Mouse (Mus musculus): ENCODE measurements around the gene Dock2. TPM values are rescaled to one million over a fixed set of nuclear protein-coding genes. Genes with fewer than 3 reads are reported as not detected.
"Not testable (repeated sequence)": the region's sequence is repeated elsewhere in the genome, so short reads cannot be mapped to it uniquely, and the experiment has no call there.

The Dock2 gene
- total RNA-seq (2021): 1 to 10 TPM; 3.5 to 3.7 TPM

DNA sequence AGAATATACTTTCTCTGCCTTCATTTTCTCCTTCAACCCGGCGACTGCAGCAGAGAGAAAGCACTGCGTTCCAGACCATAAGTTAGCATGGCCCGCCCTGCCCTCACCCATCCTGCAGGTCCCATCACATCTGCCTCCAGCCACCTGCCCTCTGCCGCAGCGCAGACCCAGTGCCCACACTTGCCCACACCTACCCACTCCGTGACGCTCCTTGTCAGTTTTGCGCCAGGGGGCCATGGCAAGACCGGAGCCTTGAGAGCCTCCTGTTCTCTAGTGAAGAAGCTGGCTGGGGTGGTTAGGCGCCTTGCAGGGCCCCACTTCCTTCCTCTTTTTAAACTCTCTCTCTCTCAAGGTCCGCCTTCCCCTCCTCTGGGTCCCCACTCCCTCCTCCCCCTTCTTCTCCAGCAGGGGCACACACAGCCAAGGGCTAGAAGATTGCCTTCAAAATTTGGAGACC lies at the start of gene Dock2:
Gene Dock2, minus strand, starts transcription at position 306 of the 457 bp plus-strand sequence.
- intact Hi-C loops (cut with DNase I): no loop called here
- DNase-seq (ENCODE audit: low spot score in 2 of 2): no peak

DNA sequence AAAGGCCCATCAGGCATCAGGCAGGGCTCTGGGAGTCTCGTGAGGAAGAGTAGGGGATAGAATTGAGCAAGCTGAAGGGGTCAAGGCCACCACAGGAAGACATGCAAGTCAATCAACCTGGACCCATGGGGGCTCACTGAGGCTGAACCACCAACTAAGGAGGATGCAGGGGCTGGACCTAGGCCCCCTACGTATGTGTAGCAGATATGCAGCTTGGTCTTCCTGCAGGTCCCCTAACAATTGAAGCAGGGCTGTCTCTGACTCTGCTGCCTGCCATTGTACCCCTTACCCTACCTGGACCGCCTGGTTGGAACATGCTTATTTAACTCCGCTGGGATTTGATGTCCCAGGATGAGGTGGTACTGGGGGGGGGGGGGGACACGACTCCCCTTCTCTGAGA lies 49.0 kb upstream of the Dock2 start:
- DNase-seq (ENCODE audit: low spot score in 2 of 2): no peak
- intact Hi-C loops (cut with DNase I): no loop called here

DNA sequence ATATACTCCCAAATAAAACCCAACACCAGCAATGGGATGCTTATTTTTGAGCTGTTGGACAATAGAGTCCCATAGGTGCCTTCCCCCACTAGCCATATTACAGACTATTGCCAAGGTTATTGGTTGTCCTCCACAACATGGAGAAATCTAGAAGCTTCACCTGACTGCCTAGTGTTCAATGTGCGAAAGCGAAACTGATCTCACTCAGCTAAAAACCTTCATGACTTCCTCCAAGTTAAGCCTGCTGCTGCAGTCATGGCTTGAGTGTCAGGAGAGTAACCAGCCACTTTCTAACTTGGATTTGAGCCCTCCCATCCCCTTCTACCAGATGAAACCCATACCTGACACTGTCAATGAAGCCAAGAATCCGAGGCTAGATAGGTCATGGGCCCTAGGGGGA lies 44.1 kb upstream of the Dock2 start:
- intact Hi-C loops (cut with DNase I): no loop called here
- DNase-seq (ENCODE audit: low spot score in 2 of 2): no peak

DNA sequence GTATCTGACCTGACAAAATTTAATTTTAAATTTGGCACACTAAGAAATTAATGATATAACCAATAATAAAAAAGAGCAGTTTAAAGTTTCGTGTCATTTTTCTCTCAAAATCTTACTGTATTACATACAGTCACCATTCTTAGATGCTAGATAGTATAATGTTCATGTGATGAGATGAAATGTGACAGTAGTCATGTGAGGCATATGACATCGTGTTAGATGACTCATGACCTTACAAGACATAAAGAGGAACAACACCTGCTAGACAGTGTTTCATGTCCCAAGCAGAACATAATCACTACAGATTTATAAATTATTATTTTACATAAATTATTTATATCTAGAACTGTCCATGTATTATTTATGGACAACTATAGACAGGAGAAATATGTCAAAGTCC lies 43.2 kb upstream of the Dock2 start:
- no peak for DNase-seq (ENCODE audit: low spot score in 2 of 2)
- intact Hi-C loops (cut with DNase I): no loop called here

DNA sequence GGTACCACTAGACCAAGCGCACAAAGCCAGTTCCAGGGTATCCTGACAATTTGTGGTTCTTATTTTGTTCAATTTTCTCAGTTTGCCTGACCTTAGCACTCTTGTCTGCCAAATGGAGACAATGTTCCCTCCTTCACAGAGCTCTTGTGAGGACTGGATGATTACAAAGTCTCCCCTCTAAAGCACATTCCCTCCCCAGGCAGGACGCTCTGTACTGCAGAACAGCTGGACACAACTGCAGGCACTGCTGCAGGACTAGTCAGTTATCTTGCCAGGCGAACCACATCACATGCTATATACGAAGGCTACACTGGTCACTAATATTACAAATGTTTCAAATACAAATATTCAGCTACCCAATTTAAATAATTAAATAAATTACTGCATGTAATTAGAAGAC lies 41.1 kb upstream of the Dock2 start:
- no peak for DNase-seq (ENCODE audit: low spot score in 2 of 2)
- intact Hi-C loops (cut with DNase I): no loop called here

DNA sequence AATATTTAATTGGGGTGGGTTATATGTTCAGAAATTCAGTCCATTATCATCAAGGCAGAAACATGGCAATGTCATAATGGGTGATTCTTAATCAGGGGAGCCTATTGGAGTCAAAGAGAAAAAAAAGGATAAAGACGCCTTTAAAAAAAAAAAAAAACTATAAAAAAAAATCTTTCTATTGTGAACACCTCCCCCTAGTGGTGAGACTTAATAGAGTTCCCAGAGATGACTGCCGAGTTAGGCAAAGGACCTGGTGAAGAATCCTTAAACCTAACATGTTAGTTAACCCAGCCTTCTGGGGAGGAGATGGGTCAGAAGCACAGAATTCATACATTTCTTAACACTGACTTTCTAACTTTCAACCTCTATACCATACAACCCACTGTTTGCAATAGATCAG lies 31.1 kb upstream of the Dock2 start:
- peak in 1 of 2 experiments; percentile 21 for DNase-seq (ENCODE audit: low spot score in 2 of 2)
- intact Hi-C loops (cut with DNase I): loop anchor here (2.0 to 5.0 kb wide), 2 partner anchors 586 to 662 kb away; no protein-coding TSS in a partner anchor

DNA sequence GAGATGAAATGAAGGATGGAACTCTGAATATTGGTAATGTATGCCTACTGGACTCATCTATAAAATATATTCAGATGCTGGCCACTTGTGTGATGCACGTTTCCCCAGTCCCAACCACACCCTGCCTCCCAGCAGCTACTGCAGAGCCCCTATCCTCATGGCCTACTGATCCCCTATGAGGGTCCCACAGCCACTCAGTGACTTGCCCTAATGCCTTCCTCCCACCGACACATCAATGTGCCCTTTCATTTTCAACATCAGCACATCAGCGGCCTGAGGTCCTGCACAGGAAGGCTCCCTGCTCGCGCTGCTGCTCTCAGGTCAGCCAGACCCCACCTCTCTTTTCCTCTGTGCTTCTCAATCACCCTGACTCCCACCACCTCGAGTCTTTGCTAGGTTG lies 30.6 kb upstream of the Dock2 start:
- intact Hi-C loops (cut with DNase I): loop anchor here (2.0 to 5.0 kb wide), 2 partner anchors 586 to 662 kb away; no protein-coding TSS in a partner anchor
- DNase-seq (ENCODE audit: low spot score in 2 of 2): no peak

DNA sequence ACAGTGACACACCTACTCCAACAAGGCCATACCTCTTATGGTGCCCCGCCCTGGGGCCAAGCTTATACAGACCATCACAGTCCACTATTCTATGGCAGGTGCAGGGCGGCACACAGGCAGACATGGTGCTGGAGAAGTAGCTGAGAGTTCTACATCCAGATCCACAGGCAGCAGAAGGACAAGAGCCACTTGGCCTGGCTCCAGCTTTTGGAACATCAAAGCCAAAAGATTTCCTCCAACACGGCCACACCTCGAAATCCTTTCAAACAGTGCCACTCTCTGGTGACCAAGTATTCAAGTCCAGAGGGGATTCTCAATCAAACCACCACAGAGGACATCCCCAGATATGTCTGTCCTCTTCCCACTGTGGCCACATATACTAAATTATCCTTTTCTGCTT lies 21.3 kb upstream of the Dock2 start:
- DNase-seq (ENCODE audit: low spot score in 2 of 2); intact Hi-C loops (cut with DNase I): not testable (repeated sequence)

DNA sequence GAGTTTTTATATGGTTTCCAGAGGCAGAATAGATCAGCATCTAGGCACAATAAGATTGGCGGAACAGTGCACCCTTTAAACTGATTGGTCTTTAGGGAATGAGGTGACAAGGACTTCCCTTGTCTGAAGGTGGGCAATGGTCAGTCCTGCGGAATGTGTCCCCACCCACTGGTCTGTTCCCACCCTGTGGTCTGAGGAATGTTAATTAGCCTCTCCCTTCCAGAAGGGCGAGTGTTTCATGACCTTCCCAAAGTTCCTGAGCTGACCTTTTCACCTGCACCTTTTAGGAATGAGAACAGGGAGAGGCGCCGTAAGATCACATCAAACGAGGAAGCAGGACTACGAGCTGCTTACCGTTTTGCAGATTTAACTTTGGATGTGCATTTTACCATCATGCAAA lies 14.4 kb upstream of the Dock2 start:
- intact Hi-C loops (cut with DNase I): loop anchor here (5.0 to 10.0 kb wide), 2 partner anchors 483 to 571 kb away; partner anchors contain the start of gene Fam196b
- DNase-seq (ENCODE audit: low spot score in 2 of 2): not testable (repeated sequence)

DNA sequence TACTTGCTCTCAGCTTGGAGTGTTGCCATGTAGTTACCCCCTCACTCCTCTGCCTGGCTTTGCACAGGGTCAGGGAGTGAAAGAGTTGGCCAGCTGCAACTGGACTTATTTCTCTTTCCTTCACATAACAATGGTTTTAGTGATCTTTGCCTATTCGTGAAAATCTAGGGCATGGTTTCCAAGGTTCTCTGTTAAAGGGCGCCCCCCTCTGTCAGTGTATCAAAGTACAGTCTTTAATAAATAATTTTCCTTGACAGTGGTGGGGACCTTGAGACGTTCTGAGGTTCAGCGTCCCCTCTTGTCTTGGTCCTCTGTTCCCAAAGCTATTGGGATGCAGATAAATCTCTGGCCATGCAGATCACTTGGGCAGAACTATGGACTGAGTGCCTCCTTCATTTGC lies 12.4 kb upstream of the Dock2 start:
- intact Hi-C loops (cut with DNase I): loop anchor here (5.0 to 10.0 kb wide), 2 partner anchors 481 to 569 kb away; partner anchors contain the start of gene Fam196b

DNA sequence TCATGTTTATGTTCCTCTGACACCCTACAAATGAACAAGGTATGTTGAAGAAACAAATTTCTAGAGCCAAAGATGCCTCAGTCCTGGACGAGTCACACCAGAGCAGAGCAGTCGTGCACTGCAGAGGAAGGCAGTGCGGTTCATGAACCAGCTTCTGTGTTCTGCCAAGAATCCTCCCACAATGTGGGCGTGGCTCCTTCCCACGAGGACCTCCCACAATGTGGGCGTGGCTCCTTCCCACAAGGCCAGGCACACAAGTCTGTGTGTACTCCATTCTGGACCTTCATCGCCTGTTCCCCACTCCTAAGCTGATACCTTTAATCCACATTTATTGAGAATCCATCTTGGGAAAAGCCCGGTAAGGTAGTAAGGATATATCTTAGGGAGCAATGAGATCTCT lies 8.2 kb upstream of the Dock2 start:
- no peak for DNase-seq (ENCODE audit: low spot score in 2 of 2)

More for the DNA sequence above, 12.4 kb upstream of the Dock2 start:
- peak; percentile 12 to 14 for DNase-seq (ENCODE audit: low spot score in 2 of 2)

DNA sequence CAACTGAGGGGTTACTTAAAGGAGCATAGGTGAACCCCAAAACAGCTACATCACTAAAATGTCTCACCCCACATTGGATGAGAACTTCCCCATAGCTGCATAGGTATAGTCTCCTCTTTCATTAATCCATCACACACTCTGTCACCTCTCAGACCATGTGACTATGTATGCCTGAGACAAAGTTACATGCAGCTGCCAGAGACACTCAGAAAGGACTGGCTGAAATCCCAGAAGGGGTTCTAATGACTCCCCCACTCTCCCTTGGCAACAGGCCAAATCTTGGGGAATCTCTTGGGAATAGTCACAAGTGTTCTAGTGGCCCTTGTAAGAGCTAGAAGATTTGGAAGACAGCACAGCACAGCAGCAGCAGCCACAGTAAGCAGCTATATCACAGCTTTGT lies 1.2 kb upstream of the Dock2 start:
- intact Hi-C loops (cut with DNase I): no loop called here
- DNase-seq (ENCODE audit: low spot score in 2 of 2): no peak

More for the DNA sequence above, 8.2 kb upstream of the Dock2 start:
- intact Hi-C loops (cut with DNase I): loop anchor here (10.0 kb wide), 1 partner anchor 477 kb away; the partner anchor contains the start of gene Fam196b

DNA sequence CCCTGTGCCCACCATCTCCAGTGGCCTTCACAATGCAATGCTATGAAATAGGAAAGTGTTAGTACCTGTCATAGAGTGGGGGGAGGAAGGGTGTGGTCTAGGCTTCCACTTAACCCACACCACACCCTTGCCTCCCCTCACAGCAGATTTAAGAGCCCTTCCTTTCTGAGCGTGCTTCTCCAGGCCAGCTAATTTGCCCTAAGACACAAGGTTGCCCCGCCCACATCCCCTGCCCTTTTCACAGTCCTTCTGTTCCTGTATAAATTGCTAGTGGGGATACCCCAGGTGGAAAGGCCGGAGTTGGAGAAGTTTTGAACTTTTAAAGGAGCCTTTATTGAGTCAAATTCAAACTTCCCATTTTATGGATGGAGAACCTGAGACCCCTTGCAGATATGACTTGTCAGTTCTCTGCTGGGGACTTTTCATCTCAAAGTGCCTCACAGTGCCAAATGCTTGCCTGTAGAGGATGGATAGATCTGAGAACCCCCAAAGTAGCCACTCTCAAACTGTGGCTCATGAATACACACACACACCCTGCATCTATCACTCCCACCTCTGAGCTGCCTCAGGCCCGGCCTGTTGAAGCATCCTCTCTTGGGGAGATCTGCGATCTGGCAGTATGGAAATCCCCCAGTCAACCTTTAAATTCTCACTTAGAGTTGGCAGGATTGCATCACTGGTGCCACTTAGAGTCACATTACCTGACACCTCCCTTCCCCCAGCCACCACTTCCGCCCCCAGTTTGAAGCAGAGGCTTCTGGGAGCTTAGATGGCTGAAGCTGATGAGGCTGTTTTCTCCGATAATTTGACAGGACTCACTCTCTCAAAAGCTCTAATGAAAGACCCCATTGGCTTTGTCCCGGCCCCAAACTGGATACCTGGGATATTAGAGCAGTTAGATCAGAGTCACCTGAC lies 919 bp downstream of the Dock2 start:
- DNase-seq (ENCODE audit: low spot score in 2 of 2): peak in 1 of 2 experiments; percentile 7
- intact Hi-C loops (cut with DNase I): no loop called here

DNA sequence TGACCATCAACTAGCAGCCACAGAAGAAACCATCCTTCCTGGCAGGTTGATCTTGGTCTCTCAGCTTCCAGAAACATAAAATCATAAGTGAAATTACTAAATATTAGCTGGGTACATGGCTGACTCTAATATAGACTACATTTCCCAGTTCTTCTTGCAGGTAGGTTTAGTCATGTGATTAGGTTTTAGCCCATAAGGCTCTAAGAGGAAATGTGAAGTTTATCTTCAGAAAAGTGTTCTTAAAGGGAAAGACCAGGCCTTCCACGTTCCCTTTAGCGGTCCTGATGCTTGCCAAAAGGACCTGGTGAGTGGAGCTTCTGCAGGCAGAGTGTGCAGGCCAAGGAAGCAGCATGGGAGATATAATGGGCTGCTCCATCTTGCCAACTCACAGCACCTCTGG lies 2.9 kb downstream of the Dock2 start:
- intact Hi-C loops (cut with DNase I): no loop called here
- DNase-seq (ENCODE audit: low spot score in 2 of 2): no peak

DNA sequence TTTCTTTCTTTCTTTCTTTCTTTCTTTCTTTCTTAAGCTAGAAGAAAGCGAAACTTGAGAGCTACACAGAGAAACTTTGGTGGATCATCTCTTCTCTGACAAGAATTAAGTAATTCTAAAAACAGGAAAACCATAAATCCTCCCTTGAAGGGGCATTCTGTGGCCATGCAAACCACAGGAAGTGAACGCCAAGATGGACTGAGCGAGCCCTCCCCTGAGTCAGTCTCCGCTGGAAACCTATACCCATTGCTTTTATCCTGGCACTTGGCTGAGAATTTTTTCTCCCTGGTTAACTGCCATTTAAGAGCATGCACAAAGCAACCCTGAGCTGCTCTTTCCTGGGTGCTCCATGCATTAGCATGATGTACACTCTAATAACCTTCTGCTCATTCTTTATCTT lies 3.7 kb downstream of the Dock2 start:
- no peak for DNase-seq (ENCODE audit: low spot score in 2 of 2)
- intact Hi-C loops (cut with DNase I): no loop called here

DNA sequence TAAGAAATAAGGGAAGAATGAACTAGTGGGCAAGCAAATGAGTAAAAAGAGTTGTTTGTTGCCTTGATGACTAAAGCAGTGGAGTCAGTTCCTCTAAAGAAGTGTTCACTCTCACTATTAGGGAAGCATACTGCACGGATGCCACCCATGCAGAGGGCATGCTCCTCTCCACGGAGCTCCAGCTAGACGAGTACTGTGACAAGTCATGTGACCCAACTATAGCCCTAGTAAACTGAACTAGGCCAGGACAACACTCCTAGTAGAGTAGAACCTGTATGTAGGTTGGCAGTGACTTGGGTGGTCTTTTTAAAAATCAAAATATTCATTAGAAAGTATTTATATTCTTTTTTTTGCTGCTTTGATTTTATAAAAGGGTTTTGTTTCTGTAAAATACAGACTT lies 5.3 kb downstream of the Dock2 start:
- intact Hi-C loops (cut with DNase I): no loop called here

DNA sequence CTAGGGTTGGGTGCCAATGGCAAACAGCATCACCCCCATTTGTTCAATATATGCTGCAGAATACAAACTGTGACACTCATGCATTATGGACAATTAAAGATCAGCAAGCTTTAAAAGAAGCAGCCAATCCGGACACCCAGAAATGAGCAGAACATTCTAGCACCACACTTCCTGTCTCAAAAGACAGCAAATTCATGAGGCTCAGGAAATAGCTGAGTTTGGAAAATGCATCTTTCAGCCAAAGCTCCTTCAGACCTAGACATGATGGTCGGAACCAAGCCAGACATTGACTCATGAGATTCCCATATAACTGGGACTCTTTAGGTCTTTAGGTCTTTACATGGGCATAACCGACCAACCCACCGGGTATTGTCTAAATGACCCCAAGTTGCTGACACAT lies 6.2 kb downstream of the Dock2 start:
- no peak for DNase-seq (ENCODE audit: low spot score in 2 of 2)
- intact Hi-C loops (cut with DNase I): no loop called here

More for the DNA sequence above, 5.3 kb downstream of the Dock2 start:
- DNase-seq (ENCODE audit: low spot score in 2 of 2): no peak

DNA sequence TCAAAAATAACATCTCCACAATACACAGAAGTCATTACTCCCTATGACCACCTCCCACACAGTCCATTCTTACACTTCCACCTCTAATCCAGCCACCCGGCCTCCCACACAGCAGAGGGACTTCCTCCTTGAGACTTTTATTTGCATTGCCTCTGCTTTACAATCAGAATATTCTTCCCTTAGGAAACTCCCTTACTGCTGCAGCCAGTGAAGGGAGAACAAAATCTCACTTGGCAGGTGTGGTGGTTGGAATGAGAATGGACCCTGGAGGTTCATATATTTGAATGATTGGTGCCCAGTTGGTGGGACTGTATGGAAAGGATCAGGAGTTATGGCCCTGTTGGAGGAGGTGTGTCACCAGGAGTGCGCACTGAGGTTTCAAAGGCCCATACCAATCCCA lies 7.6 kb downstream of the Dock2 start:
- DNase-seq (ENCODE audit: low spot score in 2 of 2): no peak

DNA sequence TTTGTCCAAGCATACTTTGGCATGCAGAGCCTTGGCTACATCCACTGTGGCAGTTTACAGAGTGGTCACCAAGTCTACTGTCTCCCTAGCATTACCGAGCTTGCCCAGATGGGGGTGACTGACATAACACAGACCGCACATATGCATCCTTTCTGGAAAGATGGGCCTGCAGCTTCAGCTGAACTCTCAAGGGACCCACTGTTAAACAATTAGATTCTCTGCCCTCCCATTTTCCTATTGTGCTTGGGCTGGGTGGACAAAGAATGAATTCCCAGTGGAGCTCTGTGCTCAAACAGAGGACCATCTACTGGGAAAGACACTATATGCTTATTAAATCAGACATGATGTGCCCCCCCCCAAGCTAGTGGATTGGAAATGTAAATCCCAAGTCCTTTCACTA lies 9.1 kb downstream of the Dock2 start:
- intact Hi-C loops (cut with DNase I): no loop called here
- no peak for DNase-seq (ENCODE audit: low spot score in 2 of 2)

More for the DNA sequence above, 7.6 kb downstream of the Dock2 start:
- intact Hi-C loops (cut with DNase I): no loop called here

DNA sequence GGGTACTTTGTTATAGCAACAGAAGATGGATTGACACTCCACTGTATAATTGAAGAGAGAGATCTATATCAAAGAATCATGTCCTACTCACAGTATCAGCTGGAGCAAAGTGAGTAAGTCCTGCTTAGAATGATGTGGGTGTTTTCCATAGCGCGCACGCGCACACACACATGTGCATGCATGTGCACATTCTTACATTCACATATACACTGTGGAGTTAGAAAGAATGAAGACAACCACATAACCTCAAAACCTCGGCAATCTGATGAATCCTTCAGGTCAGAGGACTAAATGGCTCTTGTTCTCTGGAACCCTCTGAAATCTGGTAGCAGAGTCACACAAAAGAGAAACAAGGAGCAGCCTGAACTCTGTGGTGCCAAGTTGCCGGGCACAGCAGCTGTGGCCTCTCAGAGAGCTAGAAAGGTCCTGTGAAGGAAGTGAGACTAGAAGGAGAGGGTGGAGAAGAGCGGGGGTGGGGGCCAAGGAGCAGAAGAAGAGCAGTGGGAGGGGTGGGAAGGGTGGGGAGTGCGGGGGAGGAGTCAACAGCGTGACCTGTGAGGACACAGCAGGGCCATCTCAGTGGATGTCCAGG lies 10.3 kb downstream of the Dock2 start:
- intact Hi-C loops (cut with DNase I): no loop called here

More for the DNA sequence above, 10.3 kb downstream of the Dock2 start:
- DNase-seq (ENCODE audit: low spot score in 2 of 2): no peak

All from left cerebral cortex, postnatal 25 days (tissue).